In the genomic region with DNA sequence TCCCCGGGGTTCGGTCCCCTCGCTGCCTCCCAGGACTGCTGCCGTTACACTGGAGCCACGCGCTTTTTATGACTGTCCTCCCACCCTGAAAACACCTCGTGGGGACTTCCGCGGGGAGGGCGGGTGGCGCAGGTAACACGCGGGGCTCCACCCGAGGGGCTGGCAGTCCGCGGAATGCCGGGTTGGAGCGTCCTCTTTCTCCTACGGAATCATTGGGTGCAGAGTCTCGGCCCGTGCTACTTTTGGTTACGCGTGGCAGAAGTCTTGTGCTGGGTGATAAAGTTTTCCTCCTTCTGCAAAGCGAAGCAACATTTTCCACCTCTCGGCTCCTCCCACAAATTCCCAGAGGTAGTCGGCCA, we compare ENCODE assay signal across 7 mouse cellular contexts. TPM values are rescaled to one million over a fixed set of nuclear protein-coding genes. Genes with fewer than 3 reads are reported as not detected.
DNase-seq lines count a peak whose midpoint lies in the region; ATAC-seq and TF ChIP-seq lines count a peak whose summit lies in the region.

No protein-coding gene starts in this region.

- peaks cover 11% of the 10 kb centered on the region for H3K4me1 ChIP-seq in embryonic facial prominence, embryonic 13.5 days
- H3K4me1 ChIP-seq in lung, embryonic 16.5 days (replicated peaks; ENCODE audit: control insufficient read depth, insufficient read depth, low read length): peaks cover 5% of the 10 kb centered on the region
- peaks cover 17% of the 10 kb centered on the region for H3K4me1 ChIP-seq in testis, adult 2 months (ENCODE audit: control insufficient read depth, insufficient read depth, low read length)

- H3K27me3 ChIP-seq in embryonic facial prominence, embryonic 13.5 days: peaks cover 53% of the 10 kb centered on the region
- H3K27me3 ChIP-seq in lung, embryonic 16.5 days (ENCODE audit: control insufficient read depth, insufficient read depth, low read depth, low read length): peaks cover 9% of the 10 kb centered on the region
- H3K27me3 ChIP-seq in testis, adult 2 months (ENCODE audit: control insufficient read depth, insufficient read depth, low read length): no peaks in the 10 kb centered on the region

- H3K4me3 ChIP-seq in embryonic facial prominence, embryonic 13.5 days: peak overlapping the region; percentile 64
- peak overlapping the region; percentile 62 for H3K4me3 ChIP-seq in lung, embryonic 16.5 days (ENCODE audit: low read length)
- peak overlapping the region; percentile 78 for H3K4me3 ChIP-seq in testis, adult 2 months (ENCODE audit: control insufficient read depth, low read depth, low read length)

- TF ChIP-seq CTCF in testis, adult 2 months (IDR thresholded peaks at IDR 0.05; ENCODE audit: control insufficient read depth, insufficient read depth, insufficient replicate concordance, low read depth, low read length): no peak

- WGBS in embryonic facial prominence, embryonic 13.5 days: under 1% methylated on average over 26 of the region's 26 CpGs
- WGBS in lung, embryonic 16.5 days: 1% methylated on average over 26 of the region's 26 CpGs

- no peaks in the 10 kb centered on the region for H3K36me3 ChIP-seq in embryonic facial prominence, embryonic 13.5 days
- H3K36me3 ChIP-seq in lung, embryonic 16.5 days (ENCODE audit: control insufficient read depth, insufficient read depth, low read length): no peaks in the 10 kb centered on the region
- no peaks in the 10 kb centered on the region for H3K36me3 ChIP-seq in testis, adult 2 months (ENCODE audit: control insufficient read depth, insufficient read depth, low read length)

- peak; percentile 37 to 43 for DNase-seq in right cerebral cortex, adult 2 months (ENCODE audit: low spot score in 2 of 2)
- no peak for DNase-seq in right cerebral cortex, postnatal 10 days (ENCODE audit: low spot score in 2 of 2)
- DNase-seq in heart, postnatal 4 days: peak; percentile 32
- no peak for DNase-seq in cerebellum, adult 9-11 months

- no peaks in the 10 kb centered on the region for H3K9me3 ChIP-seq in embryonic facial prominence, embryonic 13.5 days
- no peaks in the 10 kb centered on the region for H3K9me3 ChIP-seq in lung, embryonic 16.5 days (ENCODE audit: control insufficient read depth, low read length)

- H3K4me2 ChIP-seq in embryonic facial prominence, embryonic 13.5 days: peak overlapping the region; percentile 99
- peak overlapping the region; percentile 95 for H3K4me2 ChIP-seq in lung, embryonic 16.5 days (ENCODE audit: low read depth, low read length)

- no peak for TF ChIP-seq POLR2A in testis, adult 2 months (IDR thresholded peaks at IDR 0.05; ENCODE audit: control insufficient read depth, low read depth, low read length)

- peak overlapping the region; percentile 69 for H3K9ac ChIP-seq in embryonic facial prominence, embryonic 13.5 days
- peak overlapping the region; percentile 69 for H3K9ac ChIP-seq in lung, embryonic 16.5 days (ENCODE audit: low read length)

- ATAC-seq in embryonic facial prominence, embryonic 13.5 days (ENCODE audit: insufficient number of reproducible peaks, insufficient read depth, low FRiP score, low TSS enrichment, low read depth): no peak
- peak; percentile 15 for ATAC-seq in lung, embryonic 16.5 days (ENCODE audit: low read depth)

- no peak overlapping the region for H3K27ac ChIP-seq in embryonic facial prominence, embryonic 13.5 days
- H3K27ac ChIP-seq in lung, embryonic 16.5 days (ENCODE audit: low read length): 0 out of 2 replicates have a peak overlapping the region, but pooled peaks have one; percentile 41
- peak overlapping the region; percentile 73 for H3K27ac ChIP-seq in testis, adult 2 months (ENCODE audit: control insufficient read depth, insufficient read depth, low read depth, low read length)

RNA-seq across cellular contexts. Expression of a gene that starts 0.3 kb away (rescaled TPM):
- 24.4 and 24.8 TPM in 2 replicates for polyA plus RNA-seq in embryonic facial prominence, embryonic 13.5 days (2015; fragmentation: Nextera tagmentation; extraction: Ambion mirVana)
- 100 to 1,000 TPM; 143 to 152 TPM for total RNA-seq in heart, postnatal 4 days (2021)
- polyA plus RNA-seq in lung, embryonic 16.5 days (2015; fragmentation: Nextera tagmentation; extraction: Ambion mirVana): 25.5 and 28.0 TPM in 2 replicates
- polyA plus RNA-seq in testis, adult 2 months (2012; rRNA removed): 133 and 149 TPM in 2 replicates

Comparison
In these comparisons a context has a peak if more than half of its experiments do, and no peak if none do; other contexts are left out.
1. DNase-seq: peak in right cerebral cortex, adult 2 months (2 of 2) and heart, postnatal 4 days (single experiment); none in right cerebral cortex, postnatal 10 days (0 of 2) and cerebellum, adult 9-11 months (single experiment).
2. Peak in every context shown above with its lines, with median percentiles within 50 percentile points of each other: H3K4me3 ChIP-seq.